Mouse (Mus musculus): ENCODE results near the gene Lrba. TPM values are rescaled to one million over a fixed set of nuclear protein-coding genes. Genes with fewer than 3 reads are reported as not detected.
A peak's percentile ranks its signal among the peaks of the same experiment; 100 is the strongest.

The Lrba gene
- polyA plus RNA-seq, 1 experiment from 2014 or later, result 6.0 TPM

DNA sequence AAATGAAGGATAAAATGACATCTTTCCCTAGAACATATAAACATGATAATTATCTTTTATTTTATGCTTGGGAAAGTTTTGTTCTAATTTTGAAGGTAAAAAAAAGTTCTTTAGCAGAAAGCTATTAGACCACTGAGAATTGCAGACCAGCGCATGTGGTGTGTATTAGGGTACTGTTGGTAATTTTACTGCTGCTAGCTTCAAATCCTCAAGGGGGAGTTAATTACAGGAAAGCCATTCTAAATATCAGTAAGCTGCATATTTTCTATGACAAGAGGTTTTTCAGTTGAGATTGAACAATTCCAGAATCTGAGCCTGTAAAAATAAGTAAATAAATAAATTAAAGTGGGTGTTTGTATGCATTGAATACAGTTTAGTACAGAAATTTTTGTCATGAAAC lies 312.3 kb downstream of the Lrba start:
- WGBS, result 89% methylated on average over 1 of the region's 1 CpGs
- H3K27me3 ChIP-seq (ENCODE audit: insufficient read depth, low read length), result peaks cover 9% of the 10 kb centered on the region
- no peak overlapping the region for H3K4me2 ChIP-seq (replicated peaks; ENCODE audit: low read depth, low read length)
- H3K4me3 ChIP-seq (ENCODE audit: low read length), result no peak overlapping the region
- ATAC-seq (ENCODE audit: low FRiP score, low TSS enrichment), result no peak
- H3K9ac ChIP-seq (replicated peaks; ENCODE audit: low read length), result no peak overlapping the region
- H3K36me3 ChIP-seq (ENCODE audit: insufficient read depth, low read length), result no peaks in the 10 kb centered on the region
- no peaks in the 10 kb centered on the region for H3K9me3 ChIP-seq (ENCODE audit: low read length)
- H3K27ac ChIP-seq (ENCODE audit: low read length), result no peak overlapping the region
- no peaks in the 10 kb centered on the region for H3K4me1 ChIP-seq (ENCODE audit: insufficient read depth, low read length)

DNA sequence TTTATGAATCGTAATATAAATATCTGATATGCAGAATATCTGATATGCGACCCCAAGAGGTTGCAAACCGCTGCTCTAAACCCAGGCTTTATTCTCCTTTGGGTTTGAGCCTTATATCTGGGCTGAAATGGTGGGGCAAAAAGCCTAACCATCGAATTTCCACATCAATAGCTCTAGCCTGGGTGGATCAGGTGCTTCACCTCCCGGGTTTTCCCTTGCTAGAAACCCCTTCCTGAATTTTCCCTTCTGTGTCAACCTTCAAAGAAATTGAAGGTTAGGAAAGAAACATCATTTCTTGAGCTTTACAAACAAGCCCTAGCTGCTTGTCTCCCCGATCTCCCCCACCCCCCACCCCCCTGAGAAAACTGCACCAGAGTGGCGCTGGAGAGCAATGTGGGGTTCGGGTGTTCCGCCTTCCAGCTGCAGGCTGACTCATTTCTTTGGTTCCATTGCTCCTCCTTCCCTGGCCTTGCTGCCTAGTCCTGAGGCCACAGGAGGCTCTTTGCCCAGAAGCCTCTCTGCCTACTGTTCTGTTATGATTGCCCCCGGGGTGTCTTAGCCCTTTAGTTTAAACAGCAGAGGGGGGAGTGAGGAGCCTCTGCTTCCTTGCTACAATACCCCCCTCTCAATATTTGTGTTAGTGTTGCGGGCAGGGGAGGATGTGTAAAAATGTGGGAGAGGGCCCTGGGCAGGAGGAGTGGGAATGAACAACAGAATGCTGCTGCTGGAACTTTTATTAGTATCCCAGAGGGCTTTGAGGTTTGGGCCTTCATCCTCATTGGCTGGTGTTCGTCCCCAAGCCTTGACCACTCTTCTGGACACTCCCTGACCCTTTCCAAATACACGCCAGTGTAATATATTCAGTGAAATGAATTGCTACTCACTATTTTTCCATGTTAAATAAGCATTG lies 314.4 kb downstream of the Lrba start:
- Histone ChIP-seq H3K9ac (replicated peaks; ENCODE audit: low read length) (no peak overlapping the region), H3K27me3 (ENCODE audit: insufficient read depth, low read length) (peaks cover 15% of the 10 kb centered on the region), H3K4me3 (ENCODE audit: low read length) (no peak overlapping the region), H3K27ac (ENCODE audit: low read length) (no peak overlapping the region), H3K36me3 (ENCODE audit: insufficient read depth, low read length) (no peaks in the 10 kb centered on the region), H3K4me2 (replicated peaks; ENCODE audit: low read depth, low read length) (peak overlapping the region; percentile 30), H3K4me1 (ENCODE audit: insufficient read depth, low read length) (no peaks in the 10 kb centered on the region), H3K9me3 (ENCODE audit: low read length) (no peaks in the 10 kb centered on the region)
- peak; percentile 82 for ATAC-seq (ENCODE audit: low FRiP score, low TSS enrichment)
- 25% methylated on average over 13 of the region's 13 CpGs for WGBS

DNA sequence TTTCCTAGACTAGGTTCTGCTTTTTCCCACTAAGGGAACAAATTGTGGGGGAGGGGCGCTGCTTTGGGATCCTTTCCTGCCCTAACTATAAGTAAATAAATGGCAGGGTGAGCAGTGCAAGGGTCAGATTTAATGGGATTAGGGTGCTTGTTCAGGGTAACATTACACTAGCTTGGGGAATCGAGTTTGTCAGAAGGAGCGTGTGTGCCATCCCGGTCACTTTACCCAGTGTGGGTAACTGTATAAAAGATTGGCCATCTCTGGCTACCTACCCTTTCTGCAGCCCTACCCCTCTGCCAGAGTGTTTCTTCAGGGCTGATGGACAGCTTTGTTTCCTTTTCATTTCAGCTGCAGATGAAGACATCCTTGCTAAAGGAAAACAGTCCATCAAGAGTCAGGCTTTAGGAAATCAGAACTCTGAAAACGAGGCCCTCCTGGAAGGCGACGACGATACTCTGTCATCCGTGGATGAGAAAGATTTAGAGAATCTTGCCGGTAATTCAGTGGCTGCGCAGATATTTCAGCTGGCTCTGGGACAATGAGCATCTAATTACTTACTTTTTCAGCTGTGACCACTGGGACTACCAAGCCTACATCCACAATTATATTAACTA lies 315.2 kb downstream of the Lrba start:
- Histone ChIP-seq H3K9ac (replicated peaks; ENCODE audit: low read length) (no peak overlapping the region), H3K4me1 (ENCODE audit: insufficient read depth, low read length) (no peaks in the 10 kb centered on the region), H3K27ac (ENCODE audit: low read length) (no peak overlapping the region), H3K4me2 (replicated peaks; ENCODE audit: low read depth, low read length) (peak overlapping the region; percentile 30; the same call in 1 of the 2 replicates), H3K36me3 (ENCODE audit: insufficient read depth, low read length) (no peaks in the 10 kb centered on the region), H3K27me3 (ENCODE audit: insufficient read depth, low read length) (peaks cover 17% of the 10 kb centered on the region), H3K9me3 (ENCODE audit: low read length) (no peaks in the 10 kb centered on the region), H3K4me3 (ENCODE audit: low read length) (no peak overlapping the region; the same call in 1 of the 2 replicates)
- 22% methylated on average over 11 of the region's 11 CpGs for WGBS
- ATAC-seq (ENCODE audit: low FRiP score, low TSS enrichment), result peak; percentile 76

DNA sequence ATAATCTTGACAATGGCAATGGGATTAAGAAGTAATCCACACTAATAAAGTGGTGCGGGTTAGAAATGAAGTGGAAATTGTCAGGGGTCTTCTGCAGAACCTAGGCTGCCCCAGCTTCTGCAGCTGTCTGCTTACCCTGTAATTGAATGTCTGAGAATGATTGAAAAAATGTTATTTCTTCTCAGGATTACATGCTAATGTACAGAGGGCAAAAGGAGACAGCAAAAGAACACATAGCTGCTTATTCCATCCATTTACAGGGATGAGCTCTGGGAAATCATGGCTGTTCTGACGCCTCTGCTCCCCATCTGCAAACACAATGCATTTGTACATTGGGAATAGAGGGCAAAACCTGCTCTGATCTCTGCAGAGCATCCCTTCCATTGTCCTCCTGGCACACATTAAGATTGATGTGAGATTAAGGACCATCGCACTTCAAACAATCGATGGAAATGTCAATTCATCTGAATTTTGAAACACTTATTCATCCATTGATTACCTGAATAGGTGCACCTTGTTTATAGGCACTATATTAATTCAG lies 316.7 kb downstream of the Lrba start:
- no peak overlapping the region for H3K9ac ChIP-seq (replicated peaks; ENCODE audit: low read length)
- H3K36me3 ChIP-seq (ENCODE audit: insufficient read depth, low read length), result no peaks in the 10 kb centered on the region
- H3K4me3 ChIP-seq (ENCODE audit: low read length), result no peak overlapping the region
- peaks cover under 1% of the 10 kb centered on the region; the same call in 1 of the 2 replicates for H3K4me1 ChIP-seq (ENCODE audit: insufficient read depth, low read length)
- ATAC-seq (ENCODE audit: low FRiP score, low TSS enrichment), result no peak
- no peak overlapping the region for H3K27ac ChIP-seq (ENCODE audit: low read length)
- peaks cover 23% of the 10 kb centered on the region for H3K27me3 ChIP-seq (ENCODE audit: insufficient read depth, low read length)
- H3K9me3 ChIP-seq (ENCODE audit: low read length), result no peaks in the 10 kb centered on the region
- WGBS, result 79% methylated on average over 4 of the region's 4 CpGs
- H3K4me2 ChIP-seq (replicated peaks; ENCODE audit: low read depth, low read length), result no peak overlapping the region

DNA sequence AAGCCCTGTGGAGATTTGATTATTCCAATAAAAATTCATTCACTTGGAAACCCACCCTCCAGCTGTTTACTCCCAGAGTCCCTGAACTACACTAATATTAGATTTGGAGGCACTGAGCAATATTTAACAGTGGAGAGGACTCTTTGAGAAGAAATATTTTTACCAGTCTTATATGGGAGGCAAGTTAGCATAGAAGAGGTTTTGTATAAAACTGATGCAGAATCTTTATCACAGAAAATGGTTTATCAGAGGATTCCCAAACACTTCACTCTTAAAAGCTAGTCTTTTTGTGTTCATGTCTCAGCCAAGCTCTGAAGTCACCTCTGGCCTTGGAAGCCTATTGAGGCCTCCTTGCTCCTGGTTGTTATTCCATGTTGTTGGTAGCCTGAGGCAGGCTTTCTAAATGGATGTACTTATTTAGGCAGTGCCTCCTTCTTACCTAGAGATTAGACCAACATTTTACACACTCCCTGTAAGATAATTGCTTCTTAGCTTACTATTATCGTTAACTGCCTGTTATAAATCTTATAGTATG lies 317.4 kb downstream of the Lrba start:
- H3K27me3 ChIP-seq (ENCODE audit: insufficient read depth, low read length), result peaks cover 30% of the 10 kb centered on the region
- H3K4me3 ChIP-seq (ENCODE audit: low read length), result no peak overlapping the region
- WGBS, result 69% methylated on average over 1 of the region's 1 CpGs
- H3K4me1 ChIP-seq (ENCODE audit: insufficient read depth, low read length), result peaks cover 8% of the 10 kb centered on the region
- no peaks in the 10 kb centered on the region for H3K9me3 ChIP-seq (ENCODE audit: low read length)
- no peak overlapping the region for H3K27ac ChIP-seq (ENCODE audit: low read length)
- no peaks in the 10 kb centered on the region for H3K36me3 ChIP-seq (ENCODE audit: insufficient read depth, low read length)
- ATAC-seq (ENCODE audit: low FRiP score, low TSS enrichment), result no peak
- no peak overlapping the region for H3K4me2 ChIP-seq (replicated peaks; ENCODE audit: low read depth, low read length)
- no peak overlapping the region for H3K9ac ChIP-seq (replicated peaks; ENCODE audit: low read length)

DNA sequence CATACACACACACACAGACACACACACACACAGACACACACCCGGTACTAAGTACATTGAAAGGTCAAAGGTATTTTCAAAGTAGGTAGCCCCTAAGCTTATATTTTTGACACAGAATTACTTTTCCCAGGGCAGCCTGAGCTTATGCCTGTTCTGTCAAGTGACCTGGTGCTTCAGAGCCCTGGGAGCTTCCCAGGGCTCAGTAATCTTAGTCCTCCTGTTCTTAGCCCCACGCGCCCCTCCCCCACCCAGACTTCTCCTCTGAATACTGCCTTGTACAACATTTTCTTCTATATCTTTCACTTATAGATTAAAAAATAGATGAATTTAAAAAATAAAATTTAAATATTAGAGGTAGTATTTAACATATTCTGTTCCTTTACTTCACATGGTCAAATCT lies 320.3 kb downstream of the Lrba start:
- H3K36me3 ChIP-seq (ENCODE audit: insufficient read depth, low read length), result no peaks in the 10 kb centered on the region
- 42% methylated on average over 3 of the region's 3 CpGs for WGBS
- H3K4me2 ChIP-seq (replicated peaks; ENCODE audit: low read depth, low read length), result no peak overlapping the region
- ATAC-seq (ENCODE audit: low FRiP score, low TSS enrichment), result no peak
- no peak overlapping the region for H3K9ac ChIP-seq (replicated peaks; ENCODE audit: low read length)
- no peak overlapping the region for H3K27ac ChIP-seq (ENCODE audit: low read length)
- H3K27me3 ChIP-seq (ENCODE audit: insufficient read depth, low read length), result peaks cover 53% of the 10 kb centered on the region
- H3K4me1 ChIP-seq (ENCODE audit: insufficient read depth, low read length), result peaks cover 13% of the 10 kb centered on the region
- no peaks in the 10 kb centered on the region for H3K9me3 ChIP-seq (ENCODE audit: low read length)
- no peak overlapping the region for H3K4me3 ChIP-seq (ENCODE audit: low read length)

DNA sequence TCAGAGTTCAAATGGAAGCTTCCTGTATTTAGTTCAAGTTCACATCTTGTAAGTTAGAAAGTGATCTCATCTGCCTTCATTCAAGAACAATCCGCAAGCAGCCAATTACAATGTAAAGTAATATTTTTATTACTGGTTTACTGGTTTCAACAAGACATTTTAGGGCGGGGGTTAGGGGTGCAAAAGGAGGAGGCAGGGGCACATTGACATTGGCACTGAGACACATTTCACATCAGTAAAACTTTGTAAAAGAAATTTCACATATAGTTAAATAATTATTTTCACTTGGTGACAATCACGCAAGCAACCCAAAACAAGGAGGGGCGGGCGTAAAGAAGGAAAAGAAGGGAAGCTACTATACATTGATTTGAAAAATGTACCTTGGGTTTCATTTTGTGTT lies 321.5 kb downstream of the Lrba start:
- Histone ChIP-seq H3K4me1 (ENCODE audit: insufficient read depth, low read length) (peaks cover 13% of the 10 kb centered on the region), H3K4me2 (replicated peaks; ENCODE audit: low read depth, low read length) (peak overlapping the region; percentile 54; the same call in 1 of the 2 replicates), H3K9ac (replicated peaks; ENCODE audit: low read length) (no peak overlapping the region), H3K4me3 (ENCODE audit: low read length) (peak overlapping the region; percentile 39; the same call in 1 of the 2 replicates), H3K36me3 (ENCODE audit: insufficient read depth, low read length) (no peaks in the 10 kb centered on the region), H3K27me3 (ENCODE audit: insufficient read depth, low read length) (peaks cover 62% of the 10 kb centered on the region), H3K27ac (ENCODE audit: low read length) (no peak overlapping the region), H3K9me3 (ENCODE audit: low read length) (no peaks in the 10 kb centered on the region)
- WGBS, result 27% methylated on average over 5 of the region's 5 CpGs
- ATAC-seq (ENCODE audit: low FRiP score, low TSS enrichment), result no peak

DNA sequence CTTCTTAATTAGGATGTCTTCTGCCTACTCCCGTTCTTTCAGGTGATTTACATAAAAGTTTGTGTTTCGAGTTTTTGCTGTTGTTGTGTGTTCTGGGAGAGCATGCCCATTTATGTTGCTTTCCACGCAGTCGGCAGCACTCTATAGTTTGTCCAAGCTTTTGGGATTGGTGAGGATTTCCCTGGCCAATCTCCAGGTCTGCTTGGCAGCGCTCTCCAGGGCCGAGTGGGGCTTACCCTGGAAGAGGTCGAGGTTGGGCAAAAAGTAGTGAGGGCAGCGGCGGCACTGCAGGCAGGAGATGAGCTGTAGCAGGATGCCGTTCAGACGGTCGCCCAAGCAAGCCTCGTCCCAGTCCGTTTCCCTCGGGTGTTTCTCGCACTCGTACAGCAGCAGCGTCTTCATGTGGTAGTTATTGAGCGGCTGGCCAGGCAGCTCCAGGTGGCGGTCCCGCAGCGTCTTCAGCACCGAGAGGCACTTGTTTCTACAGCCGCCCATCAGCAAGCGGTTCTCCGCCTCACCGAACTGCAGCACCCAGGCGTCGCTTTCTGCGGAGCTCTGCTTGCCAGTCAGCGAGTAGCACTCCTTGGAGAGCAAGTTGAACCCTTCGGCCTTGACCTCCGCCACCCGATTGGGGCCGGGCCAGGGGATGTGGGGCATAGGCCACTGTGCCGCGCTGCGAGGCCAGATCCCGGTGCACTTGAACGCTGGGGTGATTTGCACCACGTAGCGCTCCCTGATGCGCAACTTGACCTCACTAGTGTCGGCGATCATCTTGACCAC lies 322.2 kb downstream of the Lrba start:
- Histone ChIP-seq H3K36me3 (ENCODE audit: insufficient read depth, low read length) (no peaks in the 10 kb centered on the region), H3K4me3 (ENCODE audit: low read length) (peak overlapping the region; percentile 39), H3K4me2 (replicated peaks; ENCODE audit: low read depth, low read length) (peak overlapping the region; percentile 54), H3K9me3 (ENCODE audit: low read length) (no peaks in the 10 kb centered on the region), H3K27ac (ENCODE audit: low read length) (no peak overlapping the region), H3K4me1 (ENCODE audit: insufficient read depth, low read length) (peaks cover 13% of the 10 kb centered on the region), H3K9ac (replicated peaks; ENCODE audit: low read length) (peak overlapping the region; percentile 35; the same call in 1 of the 2 replicates), H3K27me3 (ENCODE audit: insufficient read depth, low read length) (peaks cover 65% of the 10 kb centered on the region)
- 2% methylated on average over 45 of the region's 45 CpGs for WGBS
- peak; percentile 55; the same call in 1 of the 2 replicates for ATAC-seq (ENCODE audit: low FRiP score, low TSS enrichment)

DNA sequence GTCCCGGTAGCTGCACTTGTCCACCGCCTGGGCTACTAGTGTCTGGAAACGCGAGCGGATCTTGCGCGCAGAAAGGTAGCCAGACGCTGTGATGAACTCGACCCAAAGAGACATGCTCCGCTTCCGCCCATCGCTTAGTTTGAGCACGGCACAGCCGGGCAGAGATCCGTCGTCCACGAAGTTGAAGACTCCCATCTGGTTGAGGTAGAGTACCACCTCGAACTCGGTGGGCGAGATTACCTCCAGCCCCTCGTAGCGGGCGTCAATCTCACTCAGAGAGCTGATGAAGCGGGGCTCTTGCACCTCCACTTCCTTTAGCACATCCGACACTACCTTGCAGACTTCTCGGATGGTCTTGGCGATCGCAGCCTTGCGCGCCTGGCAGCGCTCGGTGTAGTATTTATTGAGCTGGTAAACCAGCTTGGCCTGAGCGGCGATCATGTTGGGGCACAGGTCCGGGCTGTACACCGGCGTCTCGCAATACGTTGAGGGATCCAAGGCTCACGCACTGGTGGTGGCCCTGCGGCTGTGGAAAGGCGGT lies 322.8 kb downstream of the Lrba start:
- peak overlapping the region; percentile 39 for H3K4me3 ChIP-seq (ENCODE audit: low read length)
- peak; percentile 54; the same call in 1 of the 2 replicates for ATAC-seq (ENCODE audit: low FRiP score, low TSS enrichment)
- H3K4me1 ChIP-seq (ENCODE audit: insufficient read depth, low read length), result peaks cover 13% of the 10 kb centered on the region
- H3K9me3 ChIP-seq (ENCODE audit: low read length), result no peaks in the 10 kb centered on the region
- whole genome bisulfite sequencing, result 4% methylated on average over 42 of the region's 42 CpGs
- H3K27ac ChIP-seq (ENCODE audit: low read length), result no peak overlapping the region
- no peak overlapping the region for H3K9ac ChIP-seq (replicated peaks; ENCODE audit: low read length)
- peak overlapping the region; percentile 54 for H3K4me2 ChIP-seq (replicated peaks; ENCODE audit: low read depth, low read length)
- no peaks in the 10 kb centered on the region for H3K36me3 ChIP-seq (ENCODE audit: insufficient read depth, low read length)
- H3K27me3 ChIP-seq (ENCODE audit: insufficient read depth, low read length), result peaks cover 65% of the 10 kb centered on the region
